Mouse (Mus musculus): Measurements from ENCODE around the gene Fbxl17. TPM values are rescaled to one million over a fixed set of nuclear protein-coding genes. Genes with fewer than 3 reads are reported as not detected.
A peak's percentile ranks its signal among the peaks of the same experiment; 100 is the strongest.

Fbxl17 gene
- polyA plus RNA-seq, 1 experiment from 2014 or later, result 5.2 TPM

- H3K36me3 ChIP-seq (ENCODE audit: insufficient read depth, low read length), result no peaks in the 10 kb centered on the region
- 56% methylated on average over 6 of the region's 6 CpGs for WGBS
- no peak overlapping the region for H3K9ac ChIP-seq (replicated peaks; ENCODE audit: low read length)
- H3K27me3 ChIP-seq (ENCODE audit: insufficient read depth, low read length), result no peaks in the 10 kb centered on the region
- H3K27ac ChIP-seq (ENCODE audit: low read length), result no peak overlapping the region
- H3K4me1 ChIP-seq (ENCODE audit: insufficient read depth, low read length), result 0 out of 2 replicates have a peak, but pooled peaks cover 6% of the 10 kb centered on the region
- no peak overlapping the region for H3K4me2 ChIP-seq (replicated peaks; ENCODE audit: low read depth, low read length)
- ATAC-seq (ENCODE audit: low FRiP score, low TSS enrichment), result no peak
- H3K4me3 ChIP-seq (ENCODE audit: low read length), result no peak overlapping the region
- H3K9me3 ChIP-seq (ENCODE audit: low read length), result no peaks in the 10 kb centered on the region
Measured at GRCm38 (mm10) chr17:63434081-63434480, 65.7 kb downstream of the Fbxl17 start.

- no peaks in the 10 kb centered on the region for H3K36me3 ChIP-seq (ENCODE audit: insufficient read depth, low read length)
- H3K4me1 ChIP-seq (ENCODE audit: insufficient read depth, low read length), result 0 out of 2 replicates have a peak, but pooled peaks cover 6% of the 10 kb centered on the region
- H3K4me2 ChIP-seq (replicated peaks; ENCODE audit: low read depth, low read length), result no peak overlapping the region
- 55% methylated on average over 7 of the region's 7 CpGs for WGBS
- H3K27me3 ChIP-seq (ENCODE audit: insufficient read depth, low read length), result no peaks in the 10 kb centered on the region
- no peak overlapping the region for H3K4me3 ChIP-seq (ENCODE audit: low read length)
- no peak overlapping the region for H3K27ac ChIP-seq (ENCODE audit: low read length)
- H3K9ac ChIP-seq (replicated peaks; ENCODE audit: low read length), result no peak overlapping the region
- no peaks in the 10 kb centered on the region for H3K9me3 ChIP-seq (ENCODE audit: low read length)
- ATAC-seq (ENCODE audit: low FRiP score, low TSS enrichment), result no peak
Measured at GRCm38 (mm10) chr17:63431650-63432049, 68.2 kb downstream of the Fbxl17 start.

GRCm38 (mm10) chr17:63430395-63431075, 69.3 kb downstream of the Fbxl17 start:
- WGBS, result 57% methylated on average over 17 of the region's 17 CpGs
- no peak overlapping the region for H3K27ac ChIP-seq (ENCODE audit: low read length)
- 0 out of 2 replicates have a peak, but pooled peaks cover 6% of the 10 kb centered on the region for H3K4me1 ChIP-seq (ENCODE audit: insufficient read depth, low read length)
- peak overlapping the region; percentile 23; the same call in 1 of the 2 replicates for H3K4me3 ChIP-seq (ENCODE audit: low read length)
- no peak overlapping the region for H3K9ac ChIP-seq (replicated peaks; ENCODE audit: low read length)
- peak; percentile 35 for ATAC-seq (ENCODE audit: low FRiP score, low TSS enrichment)
- H3K27me3 ChIP-seq (ENCODE audit: insufficient read depth, low read length), result no peaks in the 10 kb centered on the region
- H3K9me3 ChIP-seq (ENCODE audit: low read length), result no peaks in the 10 kb centered on the region
- peak overlapping the region; percentile 43 for H3K4me2 ChIP-seq (replicated peaks; ENCODE audit: low read depth, low read length)
- H3K36me3 ChIP-seq (ENCODE audit: insufficient read depth, low read length), result no peaks in the 10 kb centered on the region

GRCm38 (mm10) chr17:63423851-63424250, 76.0 kb downstream of the Fbxl17 start:
- Histone ChIP-seq H3K9ac (replicated peaks; ENCODE audit: low read length) (no peak overlapping the region), H3K27ac (ENCODE audit: low read length) (no peak overlapping the region), H3K4me3 (ENCODE audit: low read length) (no peak overlapping the region), H3K36me3 (ENCODE audit: insufficient read depth, low read length) (no peaks in the 10 kb centered on the region), H3K9me3 (ENCODE audit: low read length) (0 out of 2 replicates have a peak, but pooled peaks cover 3% of the 10 kb centered on the region), H3K4me2 (replicated peaks; ENCODE audit: low read depth, low read length) (no peak overlapping the region), H3K4me1 (ENCODE audit: insufficient read depth, low read length) (no peaks in the 10 kb centered on the region), H3K27me3 (ENCODE audit: insufficient read depth, low read length) (no peaks in the 10 kb centered on the region)
- ATAC-seq (ENCODE audit: low FRiP score, low TSS enrichment), result 0 out of 2 replicates have a peak, but pooled peaks have one; percentile 42
- WGBS, result 87% methylated on average over 4 of the region's 4 CpGs

- 0 out of 2 replicates have a peak, but pooled peaks cover 3% of the 10 kb centered on the region for H3K9me3 ChIP-seq (ENCODE audit: low read length)
- no peak for ATAC-seq (ENCODE audit: low FRiP score, low TSS enrichment)
- 92% methylated on average over 5 of the region's 5 CpGs for WGBS
- no peak overlapping the region for H3K4me3 ChIP-seq (ENCODE audit: low read length)
- H3K36me3 ChIP-seq (ENCODE audit: insufficient read depth, low read length), result no peaks in the 10 kb centered on the region
- H3K4me1 ChIP-seq (ENCODE audit: insufficient read depth, low read length), result no peaks in the 10 kb centered on the region
- no peak overlapping the region for H3K27ac ChIP-seq (ENCODE audit: low read length)
- no peaks in the 10 kb centered on the region for H3K27me3 ChIP-seq (ENCODE audit: insufficient read depth, low read length)
- H3K9ac ChIP-seq (replicated peaks; ENCODE audit: low read length), result no peak overlapping the region
- H3K4me2 ChIP-seq (replicated peaks; ENCODE audit: low read depth, low read length), result no peak overlapping the region
Measured at GRCm38 (mm10) chr17:63422685-63423084, 77.1 kb downstream of the Fbxl17 start.

- no peak overlapping the region for H3K9ac ChIP-seq (replicated peaks; ENCODE audit: low read length)
- no peaks in the 10 kb centered on the region for H3K27me3 ChIP-seq (ENCODE audit: insufficient read depth, low read length)
- H3K27ac ChIP-seq (ENCODE audit: low read length), result no peak overlapping the region
- H3K9me3 ChIP-seq (ENCODE audit: low read length), result 0 out of 2 replicates have a peak, but pooled peaks cover 3% of the 10 kb centered on the region
- H3K36me3 ChIP-seq (ENCODE audit: insufficient read depth, low read length), result no peaks in the 10 kb centered on the region
- 66% methylated on average over 2 of the region's 2 CpGs for WGBS
- H3K4me3 ChIP-seq (ENCODE audit: low read length), result no peak overlapping the region
- H3K4me1 ChIP-seq (ENCODE audit: insufficient read depth, low read length), result no peaks in the 10 kb centered on the region
- no peak for ATAC-seq (ENCODE audit: low FRiP score, low TSS enrichment)
- H3K4me2 ChIP-seq (replicated peaks; ENCODE audit: low read depth, low read length), result no peak overlapping the region
Measured at GRCm38 (mm10) chr17:63421864-63422263, 78.0 kb downstream of the Fbxl17 start.

GRCm38 (mm10) chr17:63419503-63419902, 80.3 kb downstream of the Fbxl17 start:
- 87% methylated on average over 6 of the region's 6 CpGs for WGBS
- Histone ChIP-seq H3K4me3 (ENCODE audit: low read length) (no peak overlapping the region), H3K4me2 (replicated peaks; ENCODE audit: low read depth, low read length) (no peak overlapping the region), H3K9ac (replicated peaks; ENCODE audit: low read length) (no peak overlapping the region), H3K27ac (ENCODE audit: low read length) (no peak overlapping the region), H3K9me3 (ENCODE audit: low read length) (0 out of 2 replicates have a peak, but pooled peaks cover 3% of the 10 kb centered on the region), H3K4me1 (ENCODE audit: insufficient read depth, low read length) (no peaks in the 10 kb centered on the region), H3K27me3 (ENCODE audit: insufficient read depth, low read length) (no peaks in the 10 kb centered on the region), H3K36me3 (ENCODE audit: insufficient read depth, low read length) (no peaks in the 10 kb centered on the region)
- no peak for ATAC-seq (ENCODE audit: low FRiP score, low TSS enrichment)

- 95% methylated on average over 1 of the region's 1 CpGs for WGBS
- H3K9ac ChIP-seq (replicated peaks; ENCODE audit: low read length), result no peak overlapping the region
- no peak overlapping the region for H3K27ac ChIP-seq (ENCODE audit: low read length)
- no peak for ATAC-seq (ENCODE audit: low FRiP score, low TSS enrichment)
- H3K27me3 ChIP-seq (ENCODE audit: insufficient read depth, low read length), result no peaks in the 10 kb centered on the region
- peaks cover 6% of the 10 kb centered on the region for H3K9me3 ChIP-seq (ENCODE audit: low read length)
- no peak overlapping the region for H3K4me3 ChIP-seq (ENCODE audit: low read length)
- peaks cover 10% of the 10 kb centered on the region; the same call in 1 of the 2 replicates for H3K36me3 ChIP-seq (ENCODE audit: insufficient read depth, low read length)
- H3K4me1 ChIP-seq (ENCODE audit: insufficient read depth, low read length), result no peaks in the 10 kb centered on the region
- H3K4me2 ChIP-seq (replicated peaks; ENCODE audit: low read depth, low read length), result no peak overlapping the region
Measured at GRCm38 (mm10) chr17:63413973-63414580, 85.7 kb downstream of the Fbxl17 start.

- WGBS, result 53% methylated on average over 3 of the region's 3 CpGs
- Histone ChIP-seq H3K4me1 (ENCODE audit: insufficient read depth, low read length) (peaks cover 2% of the 10 kb centered on the region; the same call in 1 of the 2 replicates), H3K36me3 (ENCODE audit: insufficient read depth, low read length) (peaks cover 10% of the 10 kb centered on the region; the same call in 1 of the 2 replicates), H3K9ac (replicated peaks; ENCODE audit: low read length) (no peak overlapping the region), H3K9me3 (ENCODE audit: low read length) (peaks cover 6% of the 10 kb centered on the region), H3K4me3 (ENCODE audit: low read length) (no peak overlapping the region), H3K27me3 (ENCODE audit: insufficient read depth, low read length) (no peaks in the 10 kb centered on the region), H3K27ac (ENCODE audit: low read length) (no peak overlapping the region), H3K4me2 (replicated peaks; ENCODE audit: low read depth, low read length) (no peak overlapping the region)
- no peak for ATAC-seq (ENCODE audit: low FRiP score, low TSS enrichment)
Measured at GRCm38 (mm10) chr17:63411564-63411963, 88.3 kb downstream of the Fbxl17 start.

GRCm38 (mm10) chr17:63410101-63410500, 89.7 kb downstream of the Fbxl17 start:
- ATAC-seq (ENCODE audit: low FRiP score, low TSS enrichment), result no peak
- Histone ChIP-seq H3K4me1 (ENCODE audit: insufficient read depth, low read length) (peaks cover 10% of the 10 kb centered on the region; the same call in 1 of the 2 replicates), H3K27me3 (ENCODE audit: insufficient read depth, low read length) (no peaks in the 10 kb centered on the region), H3K36me3 (ENCODE audit: insufficient read depth, low read length) (peaks cover 10% of the 10 kb centered on the region; the same call in 1 of the 2 replicates), H3K27ac (ENCODE audit: low read length) (no peak overlapping the region), H3K9ac (replicated peaks; ENCODE audit: low read length) (no peak overlapping the region), H3K9me3 (ENCODE audit: low read length) (peaks cover 6% of the 10 kb centered on the region), H3K4me3 (ENCODE audit: low read length) (no peak overlapping the region), H3K4me2 (replicated peaks; ENCODE audit: low read depth, low read length) (no peak overlapping the region)
- 63% methylated on average over 2 of the region's 2 CpGs for WGBS

Measured in kidney, embryonic 16.5 days (tissue).